8 mouse cellular contexts compared by ENCODE assay signal in the genomic region with DNA sequence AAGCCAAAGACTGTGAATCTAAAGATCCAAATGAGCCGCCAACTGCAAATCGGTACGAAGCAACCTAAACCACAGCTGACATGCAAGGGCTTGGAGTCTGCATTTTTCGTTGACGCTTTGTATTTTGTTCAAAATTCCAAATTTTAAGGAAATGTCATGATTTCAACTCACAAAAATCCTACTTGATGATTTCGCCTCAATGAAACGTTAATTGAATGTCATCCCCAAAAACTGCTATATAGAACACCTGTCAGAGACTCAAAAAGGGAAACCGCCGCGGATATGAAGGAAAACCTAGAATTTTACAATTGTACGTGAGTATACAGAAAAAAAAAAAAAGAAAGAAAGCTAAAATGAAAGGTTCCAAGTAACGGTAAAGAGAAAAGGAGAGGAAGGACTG. TPM values are rescaled to one million over a fixed set of nuclear protein-coding genes. Genes with fewer than 3 reads are reported as not detected.
DNase-seq lines count a peak whose midpoint lies in the region; ATAC-seq and TF ChIP-seq lines count a peak whose summit lies in the region.

No protein-coding gene starts in this region.

- no peak for TF ChIP-seq EP300 in heart, postnatal 0 days (IDR thresholded peaks at IDR 0.05; ENCODE audit: low read depth)

- intact Hi-C loops in heart, postnatal 14 days (cut with DNase I) = no loop called here

- peak overlapping the region; percentile 95; the same call in 1 of the 2 replicates for H3K27ac ChIP-seq in heart, postnatal 0 days (ENCODE audit: low read depth)
- no peak overlapping the region for H3K27ac ChIP-seq in hindbrain, embryonic 11.5 days (ENCODE audit: low read depth, low read length)
- H3K27ac ChIP-seq in midbrain, embryonic 11.5 days (ENCODE audit: low read depth, low read length) = 0 out of 2 replicates have a peak overlapping the region, but pooled peaks have one; percentile 97

- H3K4me3 ChIP-seq in heart, postnatal 0 days (ENCODE audit: low read depth, low read length) = peak overlapping the region; percentile 98
- H3K4me3 ChIP-seq in hindbrain, embryonic 11.5 days (ENCODE audit: low read depth, low read length) = peak overlapping the region; percentile 93
- peak overlapping the region; percentile 96 for H3K4me3 ChIP-seq in midbrain, embryonic 11.5 days (ENCODE audit: low read depth, low read length)

- no peak for TF ChIP-seq CTCF in heart, postnatal 0 days (IDR thresholded peaks at IDR 0.05; ENCODE audit: low read depth)

- H3K9me3 ChIP-seq in heart, postnatal 0 days (replicated peaks; ENCODE audit: control insufficient read depth, low read length) = no peaks in the 10 kb centered on the region
- H3K9me3 ChIP-seq in hindbrain, embryonic 11.5 days (ENCODE audit: control insufficient read depth, low read length) = no peaks in the 10 kb centered on the region
- no peaks in the 10 kb centered on the region for H3K9me3 ChIP-seq in midbrain, embryonic 11.5 days (ENCODE audit: control insufficient read depth, low read length)

- 29% methylated on average over 12 of the region's 12 CpGs for WGBS in heart, postnatal 0 days
- WGBS in hindbrain, embryonic 11.5 days = 26% methylated on average over 12 of the region's 12 CpGs
- 30% methylated on average over 12 of the region's 12 CpGs for WGBS in midbrain, embryonic 11.5 days

- peak overlapping the region; percentile 92 for H3K4me2 ChIP-seq in heart, postnatal 0 days (ENCODE audit: low read depth, low read length)
- H3K4me2 ChIP-seq in hindbrain, embryonic 11.5 days (replicated peaks; ENCODE audit: low read depth, low read length) = peak overlapping the region; percentile 62
- H3K4me2 ChIP-seq in midbrain, embryonic 11.5 days = peak overlapping the region; percentile 65

- peak overlapping the region; percentile 88 for H3K9ac ChIP-seq in heart, postnatal 0 days (replicated peaks; ENCODE audit: low read depth, low read length)
- peak overlapping the region; percentile 96 for H3K9ac ChIP-seq in hindbrain, embryonic 11.5 days (ENCODE audit: low read depth, low read length)
- peak overlapping the region; percentile 98 for H3K9ac ChIP-seq in midbrain, embryonic 11.5 days (ENCODE audit: low read length)

- H3K27me3 ChIP-seq in heart, postnatal 0 days (ENCODE audit: control insufficient read depth, insufficient read depth, low read length) = no peaks in the 10 kb centered on the region
- H3K27me3 ChIP-seq in hindbrain, embryonic 11.5 days (ENCODE audit: control insufficient read depth, insufficient read depth, low read length) = no peaks in the 10 kb centered on the region
- no peaks in the 10 kb centered on the region for H3K27me3 ChIP-seq in midbrain, embryonic 11.5 days (ENCODE audit: control insufficient read depth, insufficient read depth, low read length)

- peaks cover 19% of the 10 kb centered on the region; the same call in 1 of the 2 replicates for H3K36me3 ChIP-seq in heart, postnatal 0 days (replicated peaks; ENCODE audit: control insufficient read depth, insufficient read depth, low read length)
- 0 out of 2 replicates have a peak, but pooled peaks cover 7% of the 10 kb centered on the region for H3K36me3 ChIP-seq in hindbrain, embryonic 11.5 days (ENCODE audit: control insufficient read depth, insufficient read depth, low read length)
- peaks cover 7% of the 10 kb centered on the region for H3K36me3 ChIP-seq in midbrain, embryonic 11.5 days (ENCODE audit: control insufficient read depth, insufficient read depth, low read length)

- no peak for ATAC-seq in heart, postnatal 0 days (ENCODE audit: insufficient read depth, low read depth)
- no peak for ATAC-seq in hindbrain, embryonic 11.5 days (ENCODE audit: low FRiP score)
- ATAC-seq in midbrain, embryonic 11.5 days (ENCODE audit: low FRiP score) = no peak
- no peak for ATAC-seq in granulocyte monocyte progenitor cell, adult 5-6 weeks (replicated peaks; ENCODE audit: poor library complexity, severe bottlenecking)

- no peak for DNase-seq in heart, postnatal 0 days (ENCODE audit: low spot score)
- no peak for DNase-seq in heart, postnatal 14 days
- peak; percentile 19 for DNase-seq in Muller cell, postnatal 12 days (ENCODE audit: inconsistent ontology term)
- no peak for DNase-seq in hindbrain, embryonic 11.5 days (ENCODE audit: low spot score)
- DNase-seq in midbrain, embryonic 11.5 days (ENCODE audit: low spot score, missing footprints) = peak; percentile 89
- DNase-seq in urinary bladder, postnatal 14 days (ENCODE audit: low spot score) = no peak
- no peak for DNase-seq in right cerebral cortex, postnatal 14 days

- 0 out of 2 replicates have a peak, but pooled peaks cover 4% of the 10 kb centered on the region for H3K4me1 ChIP-seq in heart, postnatal 0 days (ENCODE audit: control insufficient read depth, insufficient read depth)
- no peaks in the 10 kb centered on the region; the same call in 1 of the 2 replicates for H3K4me1 ChIP-seq in hindbrain, embryonic 11.5 days (replicated peaks; ENCODE audit: control insufficient read depth, insufficient read depth, low read length)
- peaks cover 16% of the 10 kb centered on the region for H3K4me1 ChIP-seq in midbrain, embryonic 11.5 days (ENCODE audit: control insufficient read depth, insufficient read depth, low read length)

RNA-seq across cellular contexts. Expression of gene Psip1, which starts 1.0 kb away (rescaled TPM):
- total RNA-seq in heart, postnatal 0 days (2014; rRNA removed; ENCODE audit: low replicate concordance) = 20.3 and 52.5 TPM in 2 replicates
- 39.5 and 42.9 TPM in 2 replicates for polyA plus RNA-seq in heart, postnatal 0 days (2015; fragmentation: Nextera tagmentation; extraction: Ambion mirVana)
- total RNA-seq in heart, postnatal 14 days (2021) = 10 to 100 TPM; 19.0 to 24.4 TPM
- 400 and 407 TPM in 2 replicates for polyA plus RNA-seq in hindbrain, embryonic 11.5 days (2014; fragmentation: Nextera tagmentation; extraction: Ambion mirVana)
- 469 and 508 TPM in 2 replicates for polyA plus RNA-seq in midbrain, embryonic 11.5 days (2014; fragmentation: Nextera tagmentation; extraction: Ambion mirVana)
- total RNA-seq in granulocyte monocyte progenitor cell, adult 5-6 weeks (2014; fragmentation: Nextera tagmentation) = 83.2 and 91.2 TPM in 2 replicates
- total RNA-seq in granulocyte monocyte progenitor cell, adult 5-6 weeks (2017) = 138 and 162 TPM in 2 replicates

RNA-seq across cellular contexts. Expression of gene Ccdc171, which starts 40.1 kb away (rescaled TPM):
- total RNA-seq in heart, postnatal 0 days (2014; rRNA removed; ENCODE audit: low replicate concordance) = 0.46 and 2.0 TPM in 2 replicates
- 1.2 and 2.0 TPM in 2 replicates for polyA plus RNA-seq in heart, postnatal 0 days (2015; fragmentation: Nextera tagmentation; extraction: Ambion mirVana)
- 1 to 10 TPM; 1.2 to 1.3 TPM for total RNA-seq in heart, postnatal 14 days (2021)
- 3.8 and 4.5 TPM in 2 replicates for polyA plus RNA-seq in hindbrain, embryonic 11.5 days (2014; fragmentation: Nextera tagmentation; extraction: Ambion mirVana)
- 4.1 and 5.0 TPM in 2 replicates for polyA plus RNA-seq in midbrain, embryonic 11.5 days (2014; fragmentation: Nextera tagmentation; extraction: Ambion mirVana)
- total RNA-seq in granulocyte monocyte progenitor cell, adult 5-6 weeks (2014; fragmentation: Nextera tagmentation) = 4.0 and 4.7 TPM in 2 replicates
- 7.3 and 14.4 TPM in 2 replicates for total RNA-seq in granulocyte monocyte progenitor cell, adult 5-6 weeks (2017)

Comparison
In these comparisons a context has a peak if more than half of its experiments do, and no peak if none do; other contexts are left out.
1. DNase-seq: peak in Muller cell, postnatal 12 days (single experiment) and midbrain, embryonic 11.5 days (single experiment); none in heart, postnatal 0 days (single experiment), heart, postnatal 14 days (0 of 2), hindbrain, embryonic 11.5 days (single experiment), urinary bladder, postnatal 14 days (single experiment) and right cerebral cortex, postnatal 14 days (single experiment).
2. Peak in every context shown above with its lines, with median percentiles within 50 percentile points of each other: H3K4me2 ChIP-seq, H3K4me3 ChIP-seq and H3K9ac ChIP-seq.